8 mouse cellular contexts compared by ENCODE assay signal in genomic region chr1:71099945-71100515, GRCm38 (mm10). TPM values are rescaled to one million over a fixed set of nuclear protein-coding genes. Genes with fewer than 3 reads are reported as not detected.
A peak's percentile ranks its signal among the peaks of the same experiment; 100 is the strongest.
DNase-seq lines count a peak whose midpoint lies in the region; ATAC-seq and TF ChIP-seq lines count a peak whose summit lies in the region.

No protein-coding gene starts in this region.

- H3K36me3 ChIP-seq in hindbrain, embryonic 11.5 days (ENCODE audit: control insufficient read depth, insufficient read depth, low read length) = no peaks in the 10 kb centered on the region
- no peaks in the 10 kb centered on the region for H3K36me3 ChIP-seq in hindbrain, embryonic 12.5 days
- peaks cover 3% of the 10 kb centered on the region; the same call in 1 of the 2 replicates for H3K36me3 ChIP-seq in heart, embryonic 13.5 days
- H3K36me3 ChIP-seq in myocyte (ENCODE audit: control insufficient read depth, insufficient read depth) = no peaks in the 10 kb centered on the region
- no peaks in the 10 kb centered on the region for H3K36me3 ChIP-seq in midbrain, embryonic 16.5 days (ENCODE audit: control insufficient read depth, insufficient read depth, low read length)

- 39% methylated on average over 3 of the region's 3 CpGs for WGBS in hindbrain, embryonic 11.5 days
- WGBS in hindbrain, embryonic 12.5 days = 44% methylated on average over 3 of the region's 3 CpGs
- 19% methylated on average over 3 of the region's 3 CpGs for WGBS in heart, embryonic 13.5 days
- 29% methylated on average over 3 of the region's 3 CpGs for WGBS in midbrain, embryonic 16.5 days

- H3K9ac ChIP-seq in hindbrain, embryonic 11.5 days (ENCODE audit: low read depth, low read length) = no peak overlapping the region
- H3K9ac ChIP-seq in hindbrain, embryonic 12.5 days = no peak overlapping the region
- peak overlapping the region; percentile 53 for H3K9ac ChIP-seq in heart, embryonic 13.5 days
- H3K9ac ChIP-seq in midbrain, embryonic 16.5 days (ENCODE audit: low read depth, low read length) = no peak overlapping the region

- H3K4me3 ChIP-seq in hindbrain, embryonic 11.5 days (ENCODE audit: low read depth, low read length) = no peak overlapping the region
- no peak overlapping the region for H3K4me3 ChIP-seq in hindbrain, embryonic 12.5 days
- H3K4me3 ChIP-seq in heart, embryonic 13.5 days = 0 out of 2 replicates have a peak overlapping the region, but pooled peaks have one; percentile 10
- H3K4me3 ChIP-seq in myocyte = peak overlapping the region; percentile 82
- H3K4me3 ChIP-seq in midbrain, embryonic 16.5 days (ENCODE audit: low read depth, low read length) = no peak overlapping the region

- H3K27me3 ChIP-seq in hindbrain, embryonic 11.5 days (ENCODE audit: control insufficient read depth, insufficient read depth, low read length) = no peaks in the 10 kb centered on the region
- H3K27me3 ChIP-seq in hindbrain, embryonic 12.5 days = no peaks in the 10 kb centered on the region
- no peaks in the 10 kb centered on the region for H3K27me3 ChIP-seq in heart, embryonic 13.5 days (replicated peaks)
- H3K27me3 ChIP-seq in myocyte (ENCODE audit: control insufficient read depth, insufficient read depth, insufficient read length) = no peaks in the 10 kb centered on the region
- no peaks in the 10 kb centered on the region for H3K27me3 ChIP-seq in midbrain, embryonic 16.5 days (ENCODE audit: control insufficient read depth, insufficient read depth, low read depth, low read length)

- ATAC-seq in hindbrain, embryonic 11.5 days (ENCODE audit: low FRiP score) = no peak
- ATAC-seq in hindbrain, embryonic 12.5 days (ENCODE audit: low FRiP score) = no peak
- ATAC-seq in heart, embryonic 13.5 days (ENCODE audit: extremely low read depth, insufficient number of reproducible peaks, low FRiP score, low TSS enrichment) = no peak
- ATAC-seq in midbrain, embryonic 16.5 days = no peak

- H3K4me2 ChIP-seq in hindbrain, embryonic 11.5 days (replicated peaks; ENCODE audit: low read depth, low read length) = no peak overlapping the region
- H3K4me2 ChIP-seq in hindbrain, embryonic 12.5 days (replicated peaks) = no peak overlapping the region
- peak overlapping the region; percentile 65 for H3K4me2 ChIP-seq in heart, embryonic 13.5 days
- peak overlapping the region; percentile 75 for H3K4me2 ChIP-seq in myocyte (ENCODE audit: low read depth)
- no peak overlapping the region for H3K4me2 ChIP-seq in midbrain, embryonic 16.5 days (ENCODE audit: low read length)

- H3K9me3 ChIP-seq in hindbrain, embryonic 11.5 days (ENCODE audit: control insufficient read depth, low read length) = no peaks in the 10 kb centered on the region
- 0 out of 2 replicates have a peak, but pooled peaks cover 2% of the 10 kb centered on the region for H3K9me3 ChIP-seq in hindbrain, embryonic 12.5 days (replicated peaks)
- H3K9me3 ChIP-seq in heart, embryonic 13.5 days = 0 out of 2 replicates have a peak, but pooled peaks cover 2% of the 10 kb centered on the region
- H3K9me3 ChIP-seq in midbrain, embryonic 16.5 days (replicated peaks; ENCODE audit: control insufficient read depth, low read length, poor library complexity, severe bottlenecking) = no peaks in the 10 kb centered on the region

- H3K79me2 ChIP-seq in myocyte (ENCODE audit: control insufficient read depth, insufficient read depth) = peaks cover 35% of the 10 kb centered on the region

- TF ChIP-seq POLR2A in myocyte (IDR thresholded peaks at IDR 0.05; ENCODE audit: insufficient read length, low read depth) = peak; percentile 30

- H3ac ChIP-seq in myocyte (ENCODE audit: control insufficient read depth, insufficient read length) = no peak overlapping the region

- H3K4me1 ChIP-seq in hindbrain, embryonic 11.5 days (replicated peaks; ENCODE audit: control insufficient read depth, insufficient read depth, low read length) = no peaks in the 10 kb centered on the region
- peaks cover 4% of the 10 kb centered on the region; the same call in 1 of the 2 replicates for H3K4me1 ChIP-seq in hindbrain, embryonic 12.5 days
- H3K4me1 ChIP-seq in heart, embryonic 13.5 days = peaks cover 35% of the 10 kb centered on the region
- H3K4me1 ChIP-seq in midbrain, embryonic 16.5 days (ENCODE audit: control insufficient read depth, insufficient read depth, low read length) = peaks cover 2% of the 10 kb centered on the region; the same call in 1 of the 2 replicates

- DNase-seq in hindbrain, embryonic 11.5 days (ENCODE audit: low spot score) = peak; percentile 7
- DNase-seq in Muller cell, postnatal 12 days (ENCODE audit: inconsistent ontology term) = peak; percentile 42
- DNase-seq in gastrocnemius, adult 8-10 months (ENCODE audit: low spot score in 2 of 2) = no peak
- DNase-seq in kidney, adult 8-10 months = no peak

- no peak overlapping the region for H3K27ac ChIP-seq in hindbrain, embryonic 11.5 days (ENCODE audit: low read depth, low read length)
- H3K27ac ChIP-seq in hindbrain, embryonic 12.5 days = no peak overlapping the region
- peak overlapping the region; percentile 75 for H3K27ac ChIP-seq in heart, embryonic 13.5 days (replicated peaks)
- no peak overlapping the region for H3K27ac ChIP-seq in midbrain, embryonic 16.5 days (ENCODE audit: low read length)

TF ChIP-seq in myocyte, 11 proteins besides CTCF, POLR2A, EP300 and RAD21:
- no peak for TF ChIP-seq E2F4 (IDR thresholded peaks at IDR 0.05; ENCODE audit: insufficient read depth)
- no peak for TF ChIP-seq MAX (IDR thresholded peaks at IDR 0.05; ENCODE audit: low read depth)
- no peak for TF ChIP-seq USF1 (IDR thresholded peaks at IDR 0.05; ENCODE audit: low read depth)
- TF ChIP-seq MYOG (IDR thresholded peaks at IDR 0.05; ENCODE audit: control insufficient read depth in 1 of 3, insufficient read depth in 1 of 3, insufficient read length in 2 of 3, low read depth in 2 of 3) = peak; percentile 93 to 97 (median 95)
- no peak for TF ChIP-seq POLR2AphosphoS2 (IDR thresholded peaks at IDR 0.05; ENCODE audit: insufficient read length, low read depth)
- TF ChIP-seq SRF (IDR thresholded peaks at IDR 0.05; ENCODE audit: control insufficient read depth, insufficient read length, low read depth) = no peak
- peak; percentile 94 to 99 (median 99) for TF ChIP-seq MYOD1 (IDR thresholded peaks at IDR 0.05; ENCODE audit: control insufficient read depth in 1 of 3, insufficient read length in 2 of 3, low read depth in 2 of 3)
- peak; percentile 90 for TF ChIP-seq TCF3 (IDR thresholded peaks at IDR 0.05; ENCODE audit: insufficient read length, low read depth)
- TF ChIP-seq CEBPB (IDR thresholded peaks at IDR 0.05; ENCODE audit: insufficient read depth, poor library complexity, severe bottlenecking) = no peak
- peak; percentile 89 for TF ChIP-seq TCF12 (IDR thresholded peaks at IDR 0.05; ENCODE audit: insufficient read depth, poor library complexity, severe bottlenecking)
- no peak for TF ChIP-seq REST (IDR thresholded peaks at IDR 0.05; ENCODE audit: insufficient read depth, insufficient read length)
TF ChIP-seq in myocyte: peak in this region for 4.

RNA-seq across cellular contexts. Expression of gene Bard1, which starts 2.9 kb away (rescaled TPM):
- 2.2 and 2.7 TPM in 2 replicates for polyA plus RNA-seq in hindbrain, embryonic 11.5 days (2014; fragmentation: Nextera tagmentation; extraction: Ambion mirVana)
- 1.5 and 1.9 TPM in 2 replicates for polyA plus RNA-seq in hindbrain, embryonic 12.5 days (2016; fragmentation: Nextera tagmentation; extraction: Ambion mirVana)
- 1.6 and 2.0 TPM in 2 replicates for polyA plus RNA-seq in heart, embryonic 13.5 days (2015; fragmentation: Nextera tagmentation; extraction: Ambion mirVana)
- 1.9 TPM for polyA plus RNA-seq in myocyte (2012; fragmentation: generic; extraction: Trizol)
- total RNA-seq in gastrocnemius, adult 8-10 months (2022) = under 1 TPM; 0.05 to 0.12 (median 0.10) TPM
- polyA plus RNA-seq in midbrain, embryonic 16.5 days (2015; fragmentation: Nextera tagmentation; extraction: Ambion mirVana) = 0.46 and 0.66 TPM in 2 replicates

Comparison
In these comparisons a context has a peak if more than half of its experiments do, and no peak if none do; other contexts are left out.
1. DNase-seq: peak in hindbrain, embryonic 11.5 days (single experiment) and Muller cell, postnatal 12 days (single experiment); none in gastrocnemius, adult 8-10 months (0 of 2) and kidney, adult 8-10 months (0 of 2).
2. H3K4me2 ChIP-seq: peak in heart, embryonic 13.5 days (single experiment) and myocyte (single experiment); none in hindbrain, embryonic 11.5 days (single experiment), hindbrain, embryonic 12.5 days (single experiment) and midbrain, embryonic 16.5 days (single experiment).
3. H3K4me3 ChIP-seq: peak in heart, embryonic 13.5 days (single experiment) and myocyte (single experiment); none in hindbrain, embryonic 11.5 days (single experiment), hindbrain, embryonic 12.5 days (single experiment) and midbrain, embryonic 16.5 days (single experiment).